Mouse (Mus musculus) hindbrain, embryonic 12.5 days (tissue): ENCODE measurements around the gene Kcnk7. TPM values are rescaled to one million over a fixed set of nuclear protein-coding genes. Genes with fewer than 3 reads are reported as not detected.
A peak's percentile ranks its signal among the peaks of the same experiment; 100 is the strongest.

Experiments
- ATAC-seq: fragments of 200-750 bp; cut with Nextera tagmentation; 2 replicates; pipeline ENCODE4 v1.8.0; 2017; ENCODE audit warnings: moderate TSS enrichment; ENCODE audit not compliant: low FRiP score
- H3K27ac ChIP-seq: fragments of 300-500 bp; sonication (generic); 2 replicates; pipeline ENCODE4 v1.5.1; 2016; ENCODE audit warnings: mild to moderate bottlenecking
- H3K27me3 ChIP-seq: fragments of 300-500 bp; sonication (generic); 2 replicates; pipeline ENCODE4 v1.6.1; 2016; ENCODE audit warnings: mild to moderate bottlenecking
- H3K36me3 ChIP-seq: fragments of 300-500 bp; sonication (generic); 2 replicates; pipeline ENCODE4 v1.6.1; 2016; ENCODE audit warnings: mild to moderate bottlenecking
- H3K4me1 ChIP-seq: fragments of 300-500 bp; sonication (generic); 2 replicates; pipeline ENCODE4 v1.6.1; 2016
- H3K4me2 ChIP-seq: fragments of 300-500 bp; sonication (generic); replicated peaks from 2 replicates; pipeline ENCODE4 v1.6.1; 2016; ENCODE audit warnings: mild to moderate bottlenecking
- H3K4me3 ChIP-seq: fragments of 300-500 bp; sonication (generic); 2 replicates; pipeline ENCODE4 v1.5.1; 2016; ENCODE audit warnings: mild to moderate bottlenecking
- H3K9ac ChIP-seq: fragments of 300-500 bp; sonication (generic); 2 replicates; pipeline ENCODE4 v1.6.1; 2016; ENCODE audit warnings: mild to moderate bottlenecking, moderate library complexity
- H3K9me3 ChIP-seq: fragments of 300-500 bp; sonication (generic); replicated peaks from 2 replicates; pipeline ENCODE4 v1.6.1; 2016; ENCODE audit warnings: mild to moderate bottlenecking
- WGBS: fragments of 180-500 bp; shearing (Covaris S2); methylation state at CpG from one replicate; pipeline ENCODE4 v1.1.7; 2016; 5-methylcytosine and 5-hydroxymethylcytosine counted together
- polyA plus RNA-seq: library from polyadenylated mRNA; unstranded; fragments of >200 nt; fragmentation: Nextera tagmentation; extraction: Ambion mirVana; gene quantifications from 2 replicates; pipeline ENCODE4 v1.2.1, GENCODE M21; 2016

Gene Kcnk7
- polyA plus RNA-seq, 1 experiment from 2014 or later = not detected

- H3K9me3 ChIP-seq = no peaks in the 10 kb centered on the region
- H3K4me2 ChIP-seq = peak overlapping the region; percentile 98
- H3K4me1 ChIP-seq = peaks cover 69% of the 10 kb centered on the region
- ATAC-seq = peak; percentile 48
- H3K9ac ChIP-seq = peak overlapping the region; percentile 93
- no peaks in the 10 kb centered on the region; the same call in none of the 2 replicates for H3K27me3 ChIP-seq
- peak overlapping the region; percentile 79 for H3K4me3 ChIP-seq
- WGBS = 9% methylated on average over 37 of the region's 37 CpGs
- H3K27ac ChIP-seq = peak overlapping the region; percentile 91
- H3K36me3 ChIP-seq = peaks cover 21% of the 10 kb centered on the region
Measured at GRCm38 (mm10) chr19:5728631-5729443, 24.7 kb downstream of the Kcnk7 start.

DNA sequence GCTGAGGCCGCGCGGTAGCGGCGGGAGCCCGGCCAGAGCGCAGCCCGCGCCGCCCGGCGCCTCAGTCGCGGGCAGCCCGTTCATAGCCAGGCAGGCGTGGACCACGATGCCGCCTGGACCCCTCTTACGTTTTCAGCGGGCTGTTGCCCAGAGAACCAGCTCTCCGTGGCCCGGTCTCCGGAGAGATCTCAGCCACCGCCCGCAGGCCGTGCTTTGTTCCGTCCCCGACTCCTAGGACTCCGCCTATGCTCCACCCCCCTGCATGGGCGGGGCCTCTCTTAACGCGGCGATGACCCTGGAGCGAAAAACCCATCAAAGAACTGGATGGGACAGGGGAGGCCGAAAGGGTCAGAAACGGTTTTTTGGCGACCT is 25.3 kb downstream of the Kcnk7 start, which contains the start of gene Fam89b:
Fam89b (minus strand) TSS at position 210 of the 372 bp plus-strand sequence.
- H3K27ac ChIP-seq = peak within 1 kb of the TSS; percentile 91
- peak within 1 kb of the TSS; percentile 79 for H3K4me3 ChIP-seq

DNA sequence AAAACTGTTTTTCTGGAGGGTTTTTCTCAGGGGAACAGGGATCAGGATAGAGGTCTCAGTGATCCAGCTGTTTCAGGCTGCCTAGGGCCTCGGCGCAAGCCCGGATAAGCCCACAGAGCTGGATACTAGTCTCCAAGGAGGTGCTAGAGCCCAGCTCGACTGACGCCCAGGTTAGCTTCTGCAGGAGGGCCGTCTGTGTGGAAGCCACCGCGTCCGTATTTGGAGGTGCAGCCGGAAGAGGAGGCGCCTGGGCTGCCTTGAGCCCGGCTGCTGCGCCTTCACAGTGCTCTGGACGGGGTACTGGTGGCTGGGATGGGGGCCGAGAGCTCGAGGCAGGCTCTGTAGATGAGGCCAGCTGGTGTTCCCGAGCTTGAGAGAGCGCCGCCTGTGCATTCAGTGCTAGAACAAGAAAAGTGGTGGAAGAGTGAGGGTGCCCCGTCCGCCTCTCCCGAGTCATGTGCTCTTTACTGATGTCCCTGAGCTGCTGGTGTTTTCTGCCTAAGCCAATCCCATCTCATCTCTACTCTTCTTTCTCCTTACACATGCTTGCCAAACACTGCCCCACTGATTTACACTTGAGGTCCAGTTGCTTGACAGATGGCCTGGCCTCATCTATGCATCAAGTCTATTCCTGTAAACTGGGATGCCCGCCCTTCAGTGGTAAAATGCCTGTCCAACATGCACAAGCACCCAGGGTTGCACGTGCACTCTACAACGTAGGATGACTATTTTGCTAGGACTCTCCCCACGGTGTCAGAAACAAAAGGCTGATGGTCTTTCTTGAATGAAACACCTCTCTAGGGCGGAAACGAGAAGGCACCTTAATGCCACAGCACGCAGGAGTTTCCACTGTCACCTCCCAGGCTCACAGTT is 26.4 kb downstream of the Kcnk7 start:
- peaks cover 54% of the 10 kb centered on the region for H3K4me1 ChIP-seq
- H3K27ac ChIP-seq = no peak overlapping the region
- peak overlapping the region; percentile 82 for H3K4me3 ChIP-seq
- WGBS = 75% methylated on average over 29 of the region's 29 CpGs
- peaks cover 8% of the 10 kb centered on the region for H3K27me3 ChIP-seq
- no peaks in the 10 kb centered on the region for H3K9me3 ChIP-seq
- H3K36me3 ChIP-seq = 0 out of 2 replicates have a peak, but pooled peaks cover 6% of the 10 kb centered on the region
- ATAC-seq = no peak
- H3K4me2 ChIP-seq = peak overlapping the region; percentile 99
- H3K9ac ChIP-seq = peak overlapping the region; percentile 93

More for the DNA sequence above, 25.3 kb downstream of the Kcnk7 start, which contains the start of gene Fam89b:
- peak within 1 kb of the TSS; percentile 93 for H3K9ac ChIP-seq
- no peaks in the 10 kb centered on the region for H3K9me3 ChIP-seq
- peaks cover 17% of the 10 kb centered on the region for H3K36me3 ChIP-seq
- peak; percentile 83 for ATAC-seq
- WGBS = 1% methylated on average over 36 of the region's 37 CpGs
- H3K4me1 ChIP-seq = peaks cover 65% of the 10 kb centered on the region
- H3K27me3 ChIP-seq = no peaks in the 10 kb centered on the region; the same call in none of the 2 replicates
- H3K4me2 ChIP-seq = peak within 1 kb of the TSS; percentile 98

- peak overlapping the region; percentile 66 for H3K27ac ChIP-seq
Measured at GRCm38 (mm10) chr19:5731264-5731978, 27.3 kb downstream of the Kcnk7 start.

DNA sequence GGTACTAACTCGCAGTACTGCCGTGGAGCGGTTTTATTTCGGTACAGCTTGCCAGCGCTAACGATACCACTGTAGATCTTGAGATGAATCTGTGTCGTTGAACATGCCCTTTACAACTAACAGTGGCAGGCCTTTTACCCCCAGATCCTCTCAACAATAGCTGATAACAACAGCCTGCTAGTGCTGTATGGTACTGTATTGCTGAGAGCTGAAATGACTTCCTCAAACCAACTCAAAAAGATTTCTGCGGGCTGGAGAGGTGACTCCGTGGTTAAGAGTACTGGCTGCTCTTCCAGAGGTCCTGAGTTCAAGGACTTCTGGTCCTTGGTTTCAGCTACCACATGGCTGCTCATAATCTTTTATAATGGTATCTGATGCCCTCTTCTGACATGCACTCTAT is 30.2 kb downstream of the Kcnk7 start:
- no peak overlapping the region for H3K4me2 ChIP-seq
- 0 out of 2 replicates have a peak, but pooled peaks cover 3% of the 10 kb centered on the region for H3K36me3 ChIP-seq
- H3K4me1 ChIP-seq = peaks cover 22% of the 10 kb centered on the region
- no peak overlapping the region for H3K27ac ChIP-seq
- no peak overlapping the region for H3K4me3 ChIP-seq
- 83% methylated on average over 9 of the region's 9 CpGs for WGBS
- H3K27me3 ChIP-seq = peaks cover 19% of the 10 kb centered on the region
- ATAC-seq = no peak
- no peak overlapping the region for H3K9ac ChIP-seq
- H3K9me3 ChIP-seq = no peaks in the 10 kb centered on the region

More at GRCm38 (mm10) chr19:5731264-5731978, 27.3 kb downstream of the Kcnk7 start:
- peak; percentile 82 for ATAC-seq
- Histone ChIP-seq H3K4me3 (peak overlapping the region; percentile 82), H3K4me1 (peaks cover 45% of the 10 kb centered on the region), H3K4me2 (peak overlapping the region; percentile 99), H3K9ac (peak overlapping the region; percentile 83), H3K9me3 (no peaks in the 10 kb centered on the region), H3K27me3 (peaks cover 8% of the 10 kb centered on the region), H3K36me3 (0 out of 2 replicates have a peak, but pooled peaks cover 6% of the 10 kb centered on the region)
- WGBS = under 1% methylated on average over 47 of the region's 47 CpGs

GRCm38 (mm10) chr19:5739446-5739845 is 35.3 kb downstream of the Kcnk7 start:
- no peak overlapping the region for H3K4me2 ChIP-seq
- H3K9ac ChIP-seq = no peak overlapping the region
- no peaks in the 10 kb centered on the region for H3K36me3 ChIP-seq
- no peak overlapping the region for H3K4me3 ChIP-seq
- no peak overlapping the region for H3K27ac ChIP-seq
- H3K27me3 ChIP-seq = peaks cover 59% of the 10 kb centered on the region
- H3K9me3 ChIP-seq = no peaks in the 10 kb centered on the region
- 50% methylated on average over 2 of the region's 2 CpGs for WGBS
- no peak for ATAC-seq
- H3K4me1 ChIP-seq = peaks cover 37% of the 10 kb centered on the region

DNA sequence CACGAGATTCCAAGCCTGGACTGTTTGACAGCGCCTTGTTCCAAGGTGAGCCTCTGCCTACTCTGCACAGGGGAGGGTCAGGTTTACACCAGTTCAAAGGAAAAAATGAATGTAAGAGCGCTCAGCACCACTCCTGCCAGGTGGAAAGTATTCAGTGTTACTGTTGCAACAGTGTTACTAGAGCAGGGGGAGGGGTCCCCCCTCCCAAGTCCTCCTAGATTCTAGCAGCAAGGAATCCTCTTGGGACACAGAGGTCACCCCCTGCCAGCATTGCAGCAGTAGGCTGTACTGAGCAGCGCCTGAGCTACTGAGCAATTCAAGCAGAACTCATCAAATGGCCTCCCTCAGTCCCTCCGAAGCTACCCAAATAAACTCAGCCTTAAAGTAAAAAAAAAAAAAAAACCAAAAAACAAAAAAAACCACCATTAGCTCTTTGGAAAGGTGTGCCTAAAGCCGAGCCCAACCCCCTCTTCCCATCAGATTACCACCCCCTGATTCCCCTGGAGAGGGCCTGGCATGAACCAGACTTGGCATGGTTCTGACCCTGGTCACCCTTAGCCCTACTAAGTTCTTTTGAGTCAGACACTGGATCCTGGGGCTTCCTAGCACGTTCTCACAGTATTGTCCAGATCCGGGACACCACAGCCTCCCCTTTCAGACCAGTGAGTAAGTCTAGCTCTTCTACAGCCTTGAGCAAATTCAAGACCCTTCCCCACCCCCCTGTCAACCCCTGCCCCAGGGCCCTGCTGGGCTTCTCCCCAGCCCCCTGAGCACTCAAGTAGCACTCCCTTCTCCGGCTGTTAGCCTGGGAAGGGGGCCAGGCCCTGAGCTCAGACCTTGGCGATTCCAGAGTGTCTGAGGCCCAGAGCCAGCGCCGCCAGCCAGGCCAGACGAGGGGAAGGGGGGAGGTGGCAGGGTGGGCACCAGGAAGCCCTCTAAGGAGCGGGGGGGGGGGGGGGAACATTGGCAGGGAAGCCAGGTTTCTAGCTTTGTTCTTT is 36.5 kb downstream of the Kcnk7 start, which contains the start of gene Ltbp3:
Ltbp3 (plus strand) TSS at position 585 of the 998 bp plus-strand sequence.
- Histone ChIP-seq H3K27ac (peak within 1 kb of the TSS; percentile 79), H3K4me2 (peak within 1 kb of the TSS; percentile 98), H3K9ac (peak within 1 kb of the TSS; percentile 84), H3K27me3 (peaks cover 62% of the 10 kb centered on the region), H3K9me3 (no peaks in the 10 kb centered on the region), H3K36me3 (no peaks in the 10 kb centered on the region), H3K4me3 (peak within 1 kb of the TSS; percentile 55), H3K4me1 (peaks cover 41% of the 10 kb centered on the region)
- 12% methylated on average over 14 of the region's 14 CpGs for WGBS
- no peak; the same call in 1 of the 2 replicates for ATAC-seq

GRCm38 (mm10) chr19:5741641-5742240 is 37.6 kb downstream of the Kcnk7 start:
- H3K36me3 ChIP-seq = no peaks in the 10 kb centered on the region
- under 1% methylated on average over 49 of the region's 55 CpGs for WGBS
- peak overlapping the region; percentile 98 for H3K4me2 ChIP-seq
- no peaks in the 10 kb centered on the region for H3K9me3 ChIP-seq
- ATAC-seq = peak; percentile 66
- H3K4me3 ChIP-seq = peak overlapping the region; percentile 55
- H3K27me3 ChIP-seq = peaks cover 73% of the 10 kb centered on the region
- peak overlapping the region; percentile 84 for H3K9ac ChIP-seq
- peak overlapping the region; percentile 79 for H3K27ac ChIP-seq
- peaks cover 51% of the 10 kb centered on the region for H3K4me1 ChIP-seq

GRCm38 (mm10) chr19:5742241-5742641 is 38.1 kb downstream of the Kcnk7 start:
- peak overlapping the region; percentile 84 for H3K9ac ChIP-seq
- H3K4me3 ChIP-seq = peak overlapping the region; percentile 55
- under 1% methylated on average over 32 of the region's 32 CpGs for WGBS
- H3K9me3 ChIP-seq = no peaks in the 10 kb centered on the region
- peaks cover 77% of the 10 kb centered on the region for H3K27me3 ChIP-seq
- ATAC-seq = peak; percentile 61
- peak overlapping the region; percentile 79 for H3K27ac ChIP-seq
- H3K4me2 ChIP-seq = peak overlapping the region; percentile 98
- H3K4me1 ChIP-seq = peaks cover 54% of the 10 kb centered on the region
- H3K36me3 ChIP-seq = no peaks in the 10 kb centered on the region

DNA sequence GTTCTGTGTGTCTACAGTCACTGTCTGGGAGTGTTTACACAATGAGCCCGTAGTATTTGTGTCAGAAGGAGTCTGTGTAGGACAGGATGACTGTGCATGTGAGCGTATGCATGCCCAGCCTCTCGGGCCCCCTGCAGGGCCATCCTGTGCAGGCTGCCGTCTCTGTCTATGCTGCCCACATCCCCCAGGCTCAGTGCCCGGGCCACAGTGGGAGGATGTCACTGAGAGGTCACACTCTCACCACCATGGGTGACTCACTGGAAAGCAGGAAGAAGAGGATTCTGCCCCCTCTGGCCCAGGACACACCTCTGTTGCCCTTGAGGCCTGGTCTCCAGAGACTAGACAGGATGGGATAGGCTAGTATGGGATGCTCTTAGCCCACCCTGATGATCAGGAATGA is 39.4 kb downstream of the Kcnk7 start:
- H3K4me1 ChIP-seq = peaks cover 54% of the 10 kb centered on the region
- no peaks in the 10 kb centered on the region for H3K36me3 ChIP-seq
- H3K4me3 ChIP-seq = no peak overlapping the region
- no peak overlapping the region; the same call in 1 of the 2 replicates for H3K9ac ChIP-seq
- 47% methylated on average over 5 of the region's 5 CpGs for WGBS
- peak overlapping the region; percentile 98; the same call in 1 of the 2 replicates for H3K4me2 ChIP-seq
- peaks cover 79% of the 10 kb centered on the region for H3K27me3 ChIP-seq
- ATAC-seq = no peak
- no peak overlapping the region for H3K27ac ChIP-seq
- no peaks in the 10 kb centered on the region for H3K9me3 ChIP-seq
